Mouse (Mus musculus) subcutaneous adipose tissue, adult 2 months (tissue): ENCODE measurements around the gene Timm23. TPM values are rescaled to one million over a fixed set of nuclear protein-coding genes. Genes with fewer than 3 reads are reported as not detected.

ENCODE experiments used
- polyA plus RNA-seq: library from polyadenylated mRNA; depleted of rRNA; stranded (reverse); fragments of >200 nt; gene quantifications from 2 replicates; pipeline ENCODE4 v1.2.3, GENCODE M21; 2012; ENCODE audit warnings: low replicate concordance; rRNA removed

The Timm23 gene
- polyA plus RNA-seq = 199 and 255 TPM in 2 replicates

GRCm38 (mm10) chr14:32201791-32202451, at the start of gene Timm23, which contains the start of gene Parg:
Gene Timm23, minus strand, starts transcription at chr14:32201898.
Gene Parg, plus strand, starts transcription at chr14:32201949.

GRCm38 (mm10) chr14:32159690-32160246, 41.9 kb downstream of the Timm23 start, which contains the start of gene Ncoa4:
Gene Ncoa4, plus strand, starts transcription at chr14:32159865.

GRCm38 (mm10) chr14:32141723-32142122, 60.0 kb downstream of the Timm23 start, which contains the start of gene Msmb:
Gene Msmb, plus strand, starts transcription at chr14:32142023.

Other genes starting within 250 kb of the Timm23 start
- 21.5 and 43.9 TPM in 2 replicates for gene Galnt15, start 172.9 kb downstream of the Timm23 start, polyA plus RNA-seq
- gene Oxnad1, start 116.5 kb downstream of the Timm23 start, polyA plus RNA-seq = 26.4 and 29.8 TPM in 2 replicates
- gene Dph3, start 116.2 kb downstream of the Timm23 start, polyA plus RNA-seq = 27.0 and 31.4 TPM in 2 replicates
- gene Msmb, start 59.9 kb downstream of the Timm23 start, polyA plus RNA-seq = not detected in 2 replicates
- gene Ncoa4, start 42.0 kb downstream of the Timm23 start, polyA plus RNA-seq = 93.0 and 112 TPM in 2 replicates
- gene Parg, start 51 bp upstream of the Timm23 start, polyA plus RNA-seq = 5.8 and 10.2 TPM in 2 replicates
- 0.82 and 15.3 TPM in 2 replicates for gene Ogdhl, start 120.1 kb upstream of the Timm23 start, polyA plus RNA-seq
- not detected in 2 replicates for gene 1700024G13Rik, start 186.5 kb upstream of the Timm23 start, polyA plus RNA-seq